Mouse (Mus musculus): ENCODE measurements around the gene Mlx. TPM values are rescaled to one million over a fixed set of nuclear protein-coding genes. Genes with fewer than 3 reads are reported as not detected.
A peak's percentile ranks its signal among the peaks of the same experiment; 100 is the strongest.

The Mlx gene
- polyA plus RNA-seq, 1 experiment, result 53.1 TPM

- peak overlapping the region; percentile 66 for H3K27ac ChIP-seq (ENCODE audit: insufficient read depth, low read length)
- TF ChIP-seq POLR2A (IDR thresholded peaks at IDR 0.05; ENCODE audit: extremely low read depth, insufficient read depth, low read length) (no peak), CTCF (IDR thresholded peaks at IDR 0.05; ENCODE audit: extremely low read depth, insufficient read depth, low read length) (no peak)
- no peak overlapping the region for H3K4me3 ChIP-seq (ENCODE audit: insufficient read depth, low read length)
- peaks cover 8% of the 10 kb centered on the region; the same call in 1 of the 2 replicates for H3K4me1 ChIP-seq (ENCODE audit: control insufficient read depth, insufficient read depth, low read length)
Observed at GRCm38 (mm10) chr11:101062971-101063675, 24.0 kb upstream of the Mlx start.

- Histone ChIP-seq H3K4me1 (ENCODE audit: control insufficient read depth, insufficient read depth, low read length) (peaks cover 8% of the 10 kb centered on the region; the same call in 1 of the 2 replicates), H3K4me3 (ENCODE audit: insufficient read depth, low read length) (no peak overlapping the region), H3K27ac (ENCODE audit: insufficient read depth, low read length) (peak overlapping the region; percentile 66)
- TF ChIP-seq POLR2A (IDR thresholded peaks at IDR 0.05; ENCODE audit: extremely low read depth, insufficient read depth, low read length) (0 out of 2 replicates have a peak, but pooled peaks have one; percentile 33), CTCF (IDR thresholded peaks at IDR 0.05; ENCODE audit: extremely low read depth, insufficient read depth, low read length) (no peak)
Observed at GRCm38 (mm10) chr11:101063676-101064327, 23.3 kb upstream of the Mlx start.

- H3K4me3 ChIP-seq (ENCODE audit: insufficient read depth, low read length), result no peak overlapping the region
- H3K4me1 ChIP-seq (ENCODE audit: control insufficient read depth, insufficient read depth, low read length), result peaks cover 7% of the 10 kb centered on the region; the same call in 1 of the 2 replicates
- TF ChIP-seq CTCF (IDR thresholded peaks at IDR 0.05; ENCODE audit: extremely low read depth, insufficient read depth, low read length) (no peak), POLR2A (IDR thresholded peaks at IDR 0.05; ENCODE audit: extremely low read depth, insufficient read depth, low read length) (no peak)
- 0 out of 2 replicates have a peak overlapping the region, but pooled peaks have one; percentile 4 for H3K27ac ChIP-seq (ENCODE audit: insufficient read depth, low read length)
Observed at GRCm38 (mm10) chr11:101064462-101064861, 22.6 kb upstream of the Mlx start.

GRCm38 (mm10) chr11:101065002-101065401, 22.1 kb upstream of the Mlx start:
- H3K27ac ChIP-seq (ENCODE audit: insufficient read depth, low read length), result no peak overlapping the region
- no peak overlapping the region for H3K4me3 ChIP-seq (ENCODE audit: insufficient read depth, low read length)
- peaks cover 7% of the 10 kb centered on the region; the same call in 1 of the 2 replicates for H3K4me1 ChIP-seq (ENCODE audit: control insufficient read depth, insufficient read depth, low read length)
- TF ChIP-seq CTCF (IDR thresholded peaks at IDR 0.05; ENCODE audit: extremely low read depth, insufficient read depth, low read length) (no peak), POLR2A (IDR thresholded peaks at IDR 0.05; ENCODE audit: extremely low read depth, insufficient read depth, low read length) (no peak)

- TF ChIP-seq POLR2A (IDR thresholded peaks at IDR 0.05; ENCODE audit: extremely low read depth, insufficient read depth, low read length), result no peak
- TF ChIP-seq CTCF (IDR thresholded peaks at IDR 0.05; ENCODE audit: extremely low read depth, insufficient read depth, low read length), result peak; percentile 88
- Histone ChIP-seq H3K4me3 (ENCODE audit: insufficient read depth, low read length) (no peak overlapping the region), H3K4me1 (ENCODE audit: control insufficient read depth, insufficient read depth, low read length) (peaks cover 4% of the 10 kb centered on the region; the same call in 1 of the 2 replicates), H3K27ac (ENCODE audit: insufficient read depth, low read length) (no peak overlapping the region)
Observed at GRCm38 (mm10) chr11:101066549-101067412, 20.3 kb upstream of the Mlx start.

GRCm38 (mm10) chr11:101069391-101070188, 17.5 kb upstream of the Mlx start, which contains the start of gene Naglu:
Naglu (plus strand) TSS chr11:101070012.
- peak within 1 kb of the TSS; percentile 37 for H3K4me3 ChIP-seq (ENCODE audit: insufficient read depth, low read length)
- H3K27ac ChIP-seq (ENCODE audit: insufficient read depth, low read length), result peak within 1 kb of the TSS; percentile 49; the same call in 1 of the 2 replicates
- 0 out of 2 replicates have a peak, but pooled peaks cover 2% of the 10 kb centered on the region for H3K4me1 ChIP-seq (ENCODE audit: control insufficient read depth, insufficient read depth, low read length)
- TF ChIP-seq CTCF (IDR thresholded peaks at IDR 0.05; ENCODE audit: extremely low read depth, insufficient read depth, low read length) (no peak), POLR2A (IDR thresholded peaks at IDR 0.05; ENCODE audit: extremely low read depth, insufficient read depth, low read length) (peak; percentile 76; the same call in 1 of the 2 replicates)

GRCm38 (mm10) chr11:101070189-101070527, 16.9 kb upstream of the Mlx start:
- TF ChIP-seq POLR2A (IDR thresholded peaks at IDR 0.05; ENCODE audit: extremely low read depth, insufficient read depth, low read length) (no peak), CTCF (IDR thresholded peaks at IDR 0.05; ENCODE audit: extremely low read depth, insufficient read depth, low read length) (no peak)
- 0 out of 2 replicates have a peak, but pooled peaks cover 2% of the 10 kb centered on the region for H3K4me1 ChIP-seq (ENCODE audit: control insufficient read depth, insufficient read depth, low read length)

GRCm38 (mm10) chr11:101070987-101071386, 16.1 kb upstream of the Mlx start:
- H3K4me3 ChIP-seq (ENCODE audit: insufficient read depth, low read length), result peak overlapping the region; percentile 37; the same call in 1 of the 2 replicates
- H3K27ac ChIP-seq (ENCODE audit: insufficient read depth, low read length), result no peak overlapping the region
- H3K4me1 ChIP-seq (ENCODE audit: control insufficient read depth, insufficient read depth, low read length), result 0 out of 2 replicates have a peak, but pooled peaks cover 2% of the 10 kb centered on the region
- TF ChIP-seq POLR2A (IDR thresholded peaks at IDR 0.05; ENCODE audit: extremely low read depth, insufficient read depth, low read length), result no peak
- no peak for TF ChIP-seq CTCF (IDR thresholded peaks at IDR 0.05; ENCODE audit: extremely low read depth, insufficient read depth, low read length)

More at GRCm38 (mm10) chr11:101070189-101070527, 16.9 kb upstream of the Mlx start:
- Histone ChIP-seq H3K4me3 (ENCODE audit: insufficient read depth, low read length) (peak overlapping the region; percentile 37), H3K27ac (ENCODE audit: insufficient read depth, low read length) (peak overlapping the region; percentile 49; the same call in 1 of the 2 replicates)

Data from cortical plate, adult 2 months (tissue).